Mouse (Mus musculus): ENCODE results near the gene Crcp. TPM values are rescaled to one million over a fixed set of nuclear protein-coding genes. Genes with fewer than 3 reads are reported as not detected.

The Crcp gene
- total and polyA plus RNA-seq, 3 experiments = 12.4 to 86.2 (median 45.0) TPM

GRCm38 (mm10) chr5:129997700-129998099, 31.4 kb upstream of the Crcp start:
- DNase-seq (ENCODE audit: low spot score) (no peak), ATAC-seq (ENCODE audit: extremely low read depth, insufficient number of reproducible peaks, low FRiP score, poor library complexity, severe bottlenecking) (no peak)
- no peaks in the 10 kb centered on the region for H3K27me3 ChIP-seq (ENCODE audit: insufficient read depth, low read length)
- H3K36me3 ChIP-seq (replicated peaks) = peaks cover 87% of the 10 kb centered on the region
- H3K9me3 ChIP-seq (replicated peaks) = no peaks in the 10 kb centered on the region
- peak overlapping the region; percentile 35; the same call in 1 of the 2 replicates for H3K4me3 ChIP-seq (ENCODE audit: low read depth, low read length)
- TF ChIP-seq TAL1 (conservative IDR thresholded peaks at IDR 0.05; ENCODE audit: low read depth, low read length) (no peak), GATA1 (IDR thresholded peaks at IDR 0.05; ENCODE audit: borderline replicate concordance, low read length) (no peak), GATA2 (IDR thresholded peaks at IDR 0.05; ENCODE audit: borderline replicate concordance, low read depth, low read length) (no peak), POLR2AphosphoS5 (IDR thresholded peaks at IDR 0.05; ENCODE audit: insufficient replicate concordance, low read depth, low read length) (no peak)
- H3K4me1 ChIP-seq (ENCODE audit: insufficient read depth, low read depth, low read length) = peaks cover 74% of the 10 kb centered on the region

- ATAC-seq (ENCODE audit: extremely low read depth, insufficient number of reproducible peaks, low FRiP score, poor library complexity, severe bottlenecking) (no peak), DNase-seq (ENCODE audit: low spot score) (peak; percentile 65)
- TF ChIP-seq CTCF (IDR thresholded peaks at IDR 0.05; ENCODE audit: low read depth, low read length) (peak; percentile 74), GATA1 (IDR thresholded peaks at IDR 0.05; ENCODE audit: borderline replicate concordance, low read length) (no peak), POLR2AphosphoS5 (IDR thresholded peaks at IDR 0.05; ENCODE audit: insufficient replicate concordance, low read depth, low read length) (no peak)
- peaks cover 69% of the 10 kb centered on the region for H3K4me1 ChIP-seq (ENCODE audit: insufficient read depth, low read depth, low read length)
- H3K9me3 ChIP-seq (replicated peaks) = no peaks in the 10 kb centered on the region
- H3K4me3 ChIP-seq (ENCODE audit: low read depth, low read length) = no peak overlapping the region
- no peaks in the 10 kb centered on the region for H3K27me3 ChIP-seq (ENCODE audit: insufficient read depth, low read length)
- H3K36me3 ChIP-seq (replicated peaks) = peaks cover 73% of the 10 kb centered on the region
Observed at GRCm38 (mm10) chr5:129999097-129999496, 30.0 kb upstream of the Crcp start.

- peak overlapping the region; percentile 81; the same call in 1 of the 2 replicates for H3K4me3 ChIP-seq (ENCODE audit: low read depth, low read length)
- H3K27me3 ChIP-seq (ENCODE audit: insufficient read depth, low read length) = no peaks in the 10 kb centered on the region
- H3K4me1 ChIP-seq (ENCODE audit: insufficient read depth, low read depth, low read length) = peaks cover 56% of the 10 kb centered on the region
- peaks cover 5% of the 10 kb centered on the region for H3K9me3 ChIP-seq (replicated peaks)
- peaks cover 59% of the 10 kb centered on the region for H3K36me3 ChIP-seq (replicated peaks)
- ATAC-seq (ENCODE audit: extremely low read depth, insufficient number of reproducible peaks, low FRiP score, poor library complexity, severe bottlenecking) (peak; percentile 12; the same call in 1 of the 2 replicates), DNase-seq (ENCODE audit: low spot score) (no peak)
- TF ChIP-seq GATA2 (IDR thresholded peaks at IDR 0.05; ENCODE audit: borderline replicate concordance, low read depth, low read length) (no peak), GATA1 (IDR thresholded peaks at IDR 0.05; ENCODE audit: borderline replicate concordance, low read length) (no peak), CTCF (IDR thresholded peaks at IDR 0.05; ENCODE audit: low read depth, low read length) (no peak), TAL1 (conservative IDR thresholded peaks at IDR 0.05; ENCODE audit: low read depth, low read length) (no peak), POLR2AphosphoS5 (IDR thresholded peaks at IDR 0.05; ENCODE audit: insufficient replicate concordance, low read depth, low read length) (no peak)
Observed at GRCm38 (mm10) chr5:130000735-130001134, 28.4 kb upstream of the Crcp start.

- ATAC-seq (ENCODE audit: extremely low read depth, insufficient number of reproducible peaks, low FRiP score, poor library complexity, severe bottlenecking) (peak; percentile 22; the same call in 1 of the 2 replicates), DNase-seq (ENCODE audit: low spot score) (peak; percentile 54)
- H3K27me3 ChIP-seq (ENCODE audit: insufficient read depth, low read length) = no peaks in the 10 kb centered on the region
Observed at GRCm38 (mm10) chr5:130001356-130001987, 27.6 kb upstream of the Crcp start.

GRCm38 (mm10) chr5:130002301-130003146, 26.6 kb upstream of the Crcp start, which contains the start of gene Gusb:
Gene Gusb (minus strand): TSS chr5:130003049.
- Histone ChIP-seq H3K36me3 (replicated peaks) (peaks cover 41% of the 10 kb centered on the region), H3K4me1 (ENCODE audit: insufficient read depth, low read depth, low read length) (peaks cover 54% of the 10 kb centered on the region), H3K27me3 (ENCODE audit: insufficient read depth, low read length) (no peaks in the 10 kb centered on the region), H3K9me3 (replicated peaks) (peaks cover 5% of the 10 kb centered on the region), H3K4me3 (ENCODE audit: low read depth, low read length) (peak within 1 kb of the TSS; percentile 81)
- DNase-seq (ENCODE audit: low spot score) = peak; percentile 71
- ATAC-seq (ENCODE audit: extremely low read depth, insufficient number of reproducible peaks, low FRiP score, poor library complexity, severe bottlenecking) = peak; percentile 82
- TF ChIP-seq GATA1 (IDR thresholded peaks at IDR 0.05; ENCODE audit: borderline replicate concordance, low read length) = no peak
- TF ChIP-seq CTCF (IDR thresholded peaks at IDR 0.05; ENCODE audit: low read depth, low read length) = no peak
- TF ChIP-seq GATA2 (IDR thresholded peaks at IDR 0.05; ENCODE audit: borderline replicate concordance, low read depth, low read length) = no peak
- no peak for TF ChIP-seq TAL1 (conservative IDR thresholded peaks at IDR 0.05; ENCODE audit: low read depth, low read length)
- no peak for TF ChIP-seq POLR2AphosphoS5 (IDR thresholded peaks at IDR 0.05; ENCODE audit: insufficient replicate concordance, low read depth, low read length)

More at GRCm38 (mm10) chr5:130001356-130001987, 27.6 kb upstream of the Crcp start:
- peaks cover 5% of the 10 kb centered on the region for H3K9me3 ChIP-seq (replicated peaks)
- peaks cover 51% of the 10 kb centered on the region for H3K36me3 ChIP-seq (replicated peaks)
- peaks cover 56% of the 10 kb centered on the region for H3K4me1 ChIP-seq (ENCODE audit: insufficient read depth, low read depth, low read length)
- no peak for TF ChIP-seq CTCF (IDR thresholded peaks at IDR 0.05; ENCODE audit: low read depth, low read length)
- TF ChIP-seq POLR2AphosphoS5 (IDR thresholded peaks at IDR 0.05; ENCODE audit: insufficient replicate concordance, low read depth, low read length) = no peak
- TF ChIP-seq GATA1 (IDR thresholded peaks at IDR 0.05; ENCODE audit: borderline replicate concordance, low read length) = no peak
- no peak for TF ChIP-seq GATA2 (IDR thresholded peaks at IDR 0.05; ENCODE audit: borderline replicate concordance, low read depth, low read length)
- no peak for TF ChIP-seq TAL1 (conservative IDR thresholded peaks at IDR 0.05; ENCODE audit: low read depth, low read length)
- H3K4me3 ChIP-seq (ENCODE audit: low read depth, low read length) = peak overlapping the region; percentile 81

GRCm38 (mm10) chr5:130003229-130003628, 25.9 kb upstream of the Crcp start:
- H3K4me1 ChIP-seq (ENCODE audit: insufficient read depth, low read depth, low read length) = peaks cover 47% of the 10 kb centered on the region
- H3K36me3 ChIP-seq (replicated peaks) = peaks cover 34% of the 10 kb centered on the region
- H3K9me3 ChIP-seq (replicated peaks) = peaks cover 5% of the 10 kb centered on the region
- no peak for DNase-seq (ENCODE audit: low spot score)
- ATAC-seq (ENCODE audit: extremely low read depth, insufficient number of reproducible peaks, low FRiP score, poor library complexity, severe bottlenecking) = no peak
- H3K4me3 ChIP-seq (ENCODE audit: low read depth, low read length) = peak overlapping the region; percentile 81; the same call in 1 of the 2 replicates
- no peaks in the 10 kb centered on the region for H3K27me3 ChIP-seq (ENCODE audit: insufficient read depth, low read length)
- TF ChIP-seq TAL1 (conservative IDR thresholded peaks at IDR 0.05; ENCODE audit: low read depth, low read length) (no peak), GATA1 (IDR thresholded peaks at IDR 0.05; ENCODE audit: borderline replicate concordance, low read length) (no peak), POLR2AphosphoS5 (IDR thresholded peaks at IDR 0.05; ENCODE audit: insufficient replicate concordance, low read depth, low read length) (no peak), GATA2 (IDR thresholded peaks at IDR 0.05; ENCODE audit: borderline replicate concordance, low read depth, low read length) (no peak), CTCF (IDR thresholded peaks at IDR 0.05; ENCODE audit: low read depth, low read length) (no peak)

All from G1E (cell line).